Mouse (Mus musculus) spleen, postnatal 10 days (tissue): ENCODE results near the gene Oog4.
"Not testable (repeated sequence)": the region's sequence is repeated elsewhere in the genome, so short reads cannot be mapped to it uniquely, and the experiment has no call there.

Experiments
- DNase-seq, 2 experiments: peaks; one replicate each; pipeline ENCODE4 v3.0.0; 2021 to 2022; ENCODE audit warnings: low spot score in 2 of 2

The Oog4 gene

GRCm38 (mm10) chr4:143450224-143450623, at the start of gene Oog4:
Gene Oog4, minus strand, starts transcription at chr4:143450324.
- DNase-seq: no peak

- not testable (repeated sequence) for DNase-seq
Measured at GRCm38 (mm10) chr4:143426770-143427169, 23.4 kb downstream of the Oog4 start.

- DNase-seq: no peak
Measured at GRCm38 (mm10) chr4:143414121-143414520, 36.0 kb downstream of the Oog4 start.

GRCm38 (mm10) chr4:143413621-143414020, 36.5 kb downstream of the Oog4 start:
- DNase-seq: no peak

GRCm38 (mm10) chr4:143412219-143413092, 37.7 kb downstream of the Oog4 start, which contains the start of gene Pramef8:
Gene Pramef8, plus strand, starts transcription at chr4:143412426.
- DNase-seq: peak; percentile 76 to 89

- DNase-seq: no peak
Measured at GRCm38 (mm10) chr4:143411566-143412218, 38.4 kb downstream of the Oog4 start.

GRCm38 (mm10) chr4:143394181-143394580, 55.9 kb downstream of the Oog4 start, which contains the start of gene Pramel1:
Gene Pramel1, plus strand, starts transcription at chr4:143394428.
- DNase-seq: no peak

GRCm38 (mm10) chr4:143388955-143389702, 61.0 kb downstream of the Oog4 start:
- DNase-seq: peak in 1 of 2 experiments; percentile 21
